Mouse (Mus musculus): ENCODE measurements around the gene Vmn1r30. TPM values are rescaled to one million over a fixed set of nuclear protein-coding genes. Genes with fewer than 3 reads are reported as not detected.

Vmn1r30 gene
- not detected in 2 replicates for polyA plus RNA-seq (2012; ENCODE audit: insufficient read depth, insufficient read length, missing spikeins)

- Histone ChIP-seq H3K4me3 (ENCODE audit: insufficient read depth, low read length) (no peak within 1 kb of the TSS), H3K27ac (ENCODE audit: insufficient read depth, low read depth, low read length) (no peak within 1 kb of the TSS), H3K4me1 (ENCODE audit: control insufficient read depth, insufficient read depth, low read length) (no peaks in the 10 kb centered on the region)
- TF ChIP-seq CTCF (IDR thresholded peaks at IDR 0.05; ENCODE audit: low read depth, low read length): no peak
- TF ChIP-seq POLR2A (IDR thresholded peaks at IDR 0.05; ENCODE audit: borderline replicate concordance, low read depth, low read length): no peak
Measured at GRCm38 (mm10) chr6:58443285-58443684, at the start of gene Vmn1r30. Gene Vmn1r30, minus strand, starts transcription at chr6:58443385.

- H3K4me3 ChIP-seq (ENCODE audit: insufficient read depth, low read length): no peak within 1 kb of the TSS
- TF ChIP-seq CTCF (IDR thresholded peaks at IDR 0.05; ENCODE audit: low read depth, low read length): no peak
- TF ChIP-seq POLR2A (IDR thresholded peaks at IDR 0.05; ENCODE audit: borderline replicate concordance, low read depth, low read length): no peak
Measured at GRCm38 (mm10) chr6:58475230-58475629, 32.0 kb upstream of the Vmn1r30 start, which contains the start of gene Vmn1r31. Gene Vmn1r31, minus strand, starts transcription at chr6:58475330.

More at GRCm38 (mm10) chr6:58475230-58475629, 32.0 kb upstream of the Vmn1r30 start, which contains the start of gene Vmn1r31:
- Histone ChIP-seq H3K4me1 (ENCODE audit: control insufficient read depth, insufficient read depth, low read length) (no peaks in the 10 kb centered on the region), H3K27ac (ENCODE audit: insufficient read depth, low read depth, low read length) (no peak within 1 kb of the TSS)

Other genes with a start within 250 kb of the Vmn1r30 start
- not detected in 2 replicates for gene Vmn1r27, start 224.6 kb downstream of the Vmn1r30 start, polyA plus RNA-seq (2012; ENCODE audit: insufficient read depth, insufficient read length, missing spikeins)
- gene Vmn1r28, start 181.3 kb downstream of the Vmn1r30 start, polyA plus RNA-seq (2012; ENCODE audit: insufficient read depth, insufficient read length, missing spikeins): not detected in 2 replicates
- not detected in 2 replicates for gene Vmn1r29, start 141.8 kb downstream of the Vmn1r30 start, polyA plus RNA-seq (2012; ENCODE audit: insufficient read depth, insufficient read length, missing spikeins)
- not detected in 2 replicates for gene Vmn1r31, start 31.9 kb upstream of the Vmn1r30 start, polyA plus RNA-seq (2012; ENCODE audit: insufficient read depth, insufficient read length, missing spikeins)
- gene Abcg2, start 141.1 kb upstream of the Vmn1r30 start, polyA plus RNA-seq (2012; ENCODE audit: insufficient read depth, insufficient read length, missing spikeins): 15.9 and 17.1 TPM in 2 replicates

Data from bone marrow macrophage, adult 2 months (primary cell).